Mouse (Mus musculus): Measurements from ENCODE around the gene Abcc8. TPM values are rescaled to one million over a fixed set of nuclear protein-coding genes. Genes with fewer than 3 reads are reported as not detected.

The Abcc8 gene
- total RNA-seq, 2 experiments from 2014 or later: 3.3 to 4.4 TPM

DNA sequence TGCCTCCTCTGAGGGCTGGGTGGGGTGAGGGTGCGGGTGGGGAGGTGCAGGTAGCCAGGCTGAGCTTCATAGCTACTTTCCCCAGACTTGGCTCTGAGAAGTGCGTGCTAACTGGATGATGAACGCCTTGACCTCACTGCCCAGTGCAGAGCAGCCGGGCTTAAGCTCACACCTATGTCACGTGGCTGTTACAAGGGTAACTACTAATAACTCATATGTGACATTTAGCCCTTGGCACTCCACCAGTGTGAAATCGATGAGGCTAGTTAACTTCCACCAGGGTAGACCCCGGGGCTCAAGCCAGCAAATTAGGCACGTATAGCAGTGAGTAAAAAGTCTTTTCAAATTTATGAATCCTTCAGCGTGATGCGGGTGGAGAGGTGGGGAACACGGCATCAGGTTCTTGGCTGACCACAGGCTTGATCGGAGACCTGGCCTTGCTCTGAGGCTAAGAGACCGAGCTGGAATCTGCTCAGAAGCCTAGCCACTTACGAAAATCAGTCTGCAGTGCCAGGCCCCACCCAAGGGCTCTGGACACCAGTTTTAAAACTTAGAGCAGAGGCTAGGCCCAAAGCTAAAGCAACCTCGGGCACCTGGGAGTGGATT is 68.5 kb downstream of the Abcc8 start:
- DNase-seq (ENCODE audit: low spot score in 2 of 2): no peak

DNA sequence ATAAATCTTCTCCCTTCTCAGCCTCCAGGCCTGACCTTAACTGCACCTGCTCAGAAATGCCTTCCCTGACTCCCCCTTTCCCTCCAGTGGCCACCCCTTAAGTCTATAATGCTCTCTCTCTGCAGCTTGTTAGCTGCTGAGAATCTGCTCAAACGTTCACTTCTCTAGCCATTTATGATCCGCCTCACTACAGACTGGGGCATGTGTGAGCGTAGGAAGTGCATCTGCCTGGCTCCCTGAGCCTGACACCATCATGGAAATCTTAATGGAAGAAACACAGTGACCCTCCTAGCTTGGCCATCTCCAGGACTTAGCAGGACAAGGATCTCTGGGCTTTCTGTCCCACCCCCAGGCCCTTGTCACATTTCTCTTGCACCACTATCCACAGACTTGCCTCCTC is 69.8 kb downstream of the Abcc8 start:
- DNase-seq (ENCODE audit: low spot score in 2 of 2): no peak

DNA sequence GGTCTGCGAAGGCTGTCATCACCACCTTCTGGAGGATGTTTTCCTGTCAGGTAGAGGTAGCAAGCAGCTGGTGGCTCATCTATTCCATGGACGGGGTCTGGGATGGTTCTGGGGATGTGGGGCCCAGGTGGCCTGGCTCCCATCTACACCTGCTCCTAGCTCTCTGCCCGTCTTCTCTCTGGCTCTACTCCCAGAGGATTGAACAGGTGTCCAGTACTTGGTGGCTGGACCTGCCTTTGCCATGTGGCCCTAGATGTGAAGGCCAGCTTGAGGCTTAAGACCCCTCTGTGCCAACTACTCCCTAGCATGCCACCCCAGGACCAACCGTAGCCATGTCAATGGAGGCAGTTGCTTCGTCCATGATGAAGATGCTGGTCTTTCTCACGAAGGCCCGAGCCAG is 74.3 kb downstream of the Abcc8 start:
- DNase-seq (ENCODE audit: low spot score in 2 of 2): no peak

DNA sequence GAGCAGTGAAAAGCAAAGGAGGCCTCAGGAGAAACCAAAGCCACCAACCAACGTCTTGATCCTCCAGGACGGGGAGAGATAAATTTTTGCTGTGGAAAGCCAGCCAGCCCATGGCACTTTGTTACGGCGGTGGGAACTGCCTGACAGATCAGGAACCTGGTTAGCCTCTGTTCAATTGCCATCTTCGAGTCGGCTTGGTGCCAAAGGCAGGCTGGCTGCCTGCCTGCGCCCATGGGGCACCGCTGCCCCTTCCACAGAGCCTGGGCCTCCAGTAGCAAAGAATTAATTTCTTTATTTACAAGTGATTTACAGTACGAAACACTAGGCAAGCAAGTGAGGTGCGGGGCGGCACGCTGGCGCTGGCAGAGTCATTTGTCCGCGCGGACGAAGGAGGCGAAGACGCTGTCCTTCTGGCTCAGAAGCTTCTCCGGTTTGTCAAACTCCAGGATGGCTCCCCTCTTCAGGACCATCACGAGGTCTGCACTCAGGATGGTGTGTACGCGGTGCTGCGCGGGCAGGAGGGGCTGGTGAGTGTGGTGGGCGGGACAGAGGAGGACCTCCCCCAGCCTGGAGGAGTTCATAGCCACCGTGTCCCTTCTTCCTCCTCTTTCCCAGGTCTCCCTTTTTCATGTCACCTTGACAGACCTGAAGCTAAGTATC is 75.4 kb downstream of the Abcc8 start:
- no peak for DNase-seq (ENCODE audit: low spot score in 2 of 2)

DNA sequence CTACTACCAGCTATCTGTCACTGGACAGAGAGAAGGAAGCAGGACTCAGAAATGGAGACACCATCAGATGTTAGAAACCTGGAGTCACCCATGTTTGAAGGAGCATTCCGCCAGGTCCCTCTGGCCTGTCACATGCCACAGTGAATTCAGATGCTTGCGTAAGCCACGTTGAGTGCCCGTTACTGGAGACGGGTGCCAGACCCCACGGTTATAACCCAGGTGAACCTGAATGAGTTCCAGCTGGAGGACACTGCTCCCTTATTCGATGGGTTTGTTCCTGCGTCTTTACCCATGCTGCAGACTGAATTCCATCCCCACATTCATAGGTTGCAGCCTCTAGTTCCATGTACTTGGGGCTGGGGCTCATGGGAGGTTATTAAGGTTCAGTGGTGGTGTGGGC is 76.1 kb downstream of the Abcc8 start:
- DNase-seq (ENCODE audit: low spot score in 2 of 2): no peak

DNA sequence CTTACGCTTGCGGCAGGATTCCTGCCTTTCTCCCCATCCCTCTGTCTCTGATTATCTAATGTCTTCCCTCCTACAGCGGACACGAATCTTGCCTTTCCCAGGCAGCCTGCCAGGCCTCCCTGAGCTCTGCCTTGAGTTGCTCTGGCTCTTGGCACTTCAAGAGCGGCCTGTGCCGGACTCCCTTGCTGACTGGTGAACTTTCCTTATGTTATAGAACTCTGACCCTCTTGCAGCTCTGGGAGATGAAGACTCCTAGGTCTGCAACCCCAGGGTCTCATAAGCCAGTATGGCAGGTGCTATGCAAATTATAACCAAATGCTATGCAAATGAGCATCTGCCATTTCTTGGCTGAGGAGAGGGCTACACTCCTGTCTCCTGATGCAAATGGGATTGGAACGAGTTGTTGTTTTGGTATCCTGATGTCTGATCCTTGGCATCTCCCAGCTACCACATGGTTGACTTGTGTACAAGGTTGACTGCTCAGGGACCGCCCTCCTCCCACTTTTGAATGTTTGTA is 76.7 kb downstream of the Abcc8 start:
- no peak for DNase-seq (ENCODE audit: low spot score in 2 of 2)

DNA sequence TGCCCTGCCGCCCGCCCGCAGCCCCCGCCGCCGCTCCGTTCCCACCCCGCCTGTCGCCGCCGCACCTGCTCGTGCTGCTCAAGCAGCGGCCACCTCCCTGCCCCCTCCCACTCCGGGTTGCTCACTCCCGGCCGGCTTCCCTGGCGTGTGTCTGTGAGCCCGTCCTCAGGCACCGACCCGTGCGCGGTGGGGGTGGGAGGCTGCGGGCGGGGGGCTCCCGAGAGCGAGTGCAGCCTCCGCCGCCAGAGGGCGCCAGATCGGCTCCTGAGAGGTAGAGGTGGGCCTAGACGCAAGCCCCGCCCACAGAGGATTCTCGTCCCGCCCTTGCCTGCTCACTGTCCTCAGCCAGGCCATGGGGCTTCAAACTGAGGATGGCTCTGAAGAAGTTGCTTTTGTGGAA is 79.3 kb downstream of the Abcc8 start, which contains the start of gene Kcnj11:
Gene Kcnj11, minus strand, starts transcription at position 202 of the 400 bp plus-strand sequence.
- peak; percentile 58 to 65 for DNase-seq (ENCODE audit: low spot score in 2 of 2)

DNA sequence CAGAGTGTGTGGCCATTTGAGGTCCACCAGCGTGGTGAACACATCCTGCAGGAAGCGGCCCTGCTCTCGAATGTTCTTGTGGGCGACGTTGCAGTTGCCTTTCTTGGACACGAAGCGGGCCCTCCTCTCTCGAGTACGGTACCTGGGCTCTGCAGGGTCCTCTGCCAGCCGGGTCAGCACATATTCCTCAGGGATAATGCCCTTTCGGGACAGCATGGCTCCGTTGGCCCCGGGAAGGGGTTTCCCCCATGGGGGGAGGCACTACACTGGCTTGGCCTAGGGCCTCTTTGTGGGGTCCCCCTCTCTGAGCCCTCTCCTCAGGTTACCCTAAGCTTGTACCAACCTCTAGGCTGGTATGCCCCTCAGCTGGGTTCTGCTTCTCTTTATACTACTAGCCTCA is 80.2 kb downstream of the Abcc8 start:
- no peak for DNase-seq (ENCODE audit: low spot score in 2 of 2)

DNA sequence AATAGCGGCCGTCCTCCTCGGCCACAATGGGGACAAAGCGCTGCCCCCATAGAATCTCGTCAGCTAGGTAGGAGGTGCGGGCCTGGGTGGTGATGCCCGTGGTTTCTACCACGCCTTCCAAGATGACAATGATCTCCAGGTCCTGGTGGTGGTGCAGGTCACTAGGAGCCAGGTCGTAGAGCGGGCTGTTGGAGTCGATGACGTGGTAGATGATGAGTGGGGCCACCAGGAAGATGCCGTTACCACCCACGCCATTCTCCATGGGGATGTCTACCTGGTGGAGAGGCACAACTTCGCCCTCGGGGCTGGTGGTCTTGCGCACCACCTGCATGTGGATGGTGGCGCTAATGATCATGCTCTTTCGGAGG is 80.9 kb downstream of the Abcc8 start:
- DNase-seq (ENCODE audit: low spot score in 2 of 2): no peak

DNA sequence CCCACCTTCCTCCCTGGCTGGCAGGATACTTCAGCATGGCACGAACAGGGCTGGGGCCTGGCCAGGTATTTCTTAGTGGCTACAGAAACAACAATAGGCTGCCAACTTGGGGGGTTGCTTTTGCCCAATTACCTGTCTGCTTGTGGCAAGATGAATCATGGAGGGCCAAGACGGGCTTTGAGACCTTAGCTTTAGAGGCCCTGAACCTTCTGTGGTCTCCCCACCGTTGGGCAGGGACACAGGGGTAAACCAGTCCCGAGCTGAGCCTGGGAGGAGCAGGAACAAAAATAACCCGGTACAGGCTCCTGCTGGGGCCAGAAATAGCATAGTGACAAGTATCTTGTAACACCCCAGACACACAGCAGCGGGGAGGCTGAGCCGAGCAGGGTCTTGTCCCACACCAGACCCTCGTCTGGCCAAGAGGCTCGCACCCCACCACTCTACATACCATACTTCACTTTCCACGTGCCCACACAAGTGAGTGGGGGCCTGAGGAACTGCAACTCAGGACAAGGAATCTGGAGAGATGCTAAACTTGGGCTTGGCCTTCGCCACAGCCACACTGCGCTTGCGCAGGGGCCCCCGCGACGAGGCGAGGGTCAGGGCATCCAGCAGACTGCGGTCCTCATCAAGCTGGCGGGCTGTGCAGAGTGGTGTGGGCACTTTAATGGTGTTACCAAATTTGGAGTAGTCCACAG is 81.5 kb downstream of the Abcc8 start:
- no peak for DNase-seq (ENCODE audit: low spot score in 2 of 2)

DNA sequence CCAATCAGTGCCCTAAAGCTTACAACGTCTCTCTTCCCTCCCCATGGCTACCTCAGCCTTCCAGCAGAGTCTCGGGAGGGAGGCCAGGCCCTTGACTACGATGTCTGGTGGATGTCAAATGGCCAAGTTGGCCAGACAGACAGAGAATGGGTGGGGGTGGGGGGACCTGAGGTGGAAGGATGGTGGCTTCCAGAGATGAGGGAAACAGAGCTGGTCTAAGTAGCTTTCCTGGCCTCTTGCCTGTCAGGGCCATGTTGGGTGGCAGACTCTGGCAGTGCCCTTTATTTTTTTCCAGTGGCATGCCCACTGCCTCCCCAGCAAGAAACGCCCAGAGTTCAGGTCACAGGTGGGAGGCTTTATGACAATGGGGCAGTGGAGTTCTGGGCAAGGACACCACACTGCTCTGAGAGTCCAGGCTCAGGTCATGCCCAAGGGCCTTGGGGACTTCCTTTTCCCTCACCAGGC is 82.5 kb downstream of the Abcc8 start:
- DNase-seq (ENCODE audit: low spot score in 2 of 2): no peak

DNA sequence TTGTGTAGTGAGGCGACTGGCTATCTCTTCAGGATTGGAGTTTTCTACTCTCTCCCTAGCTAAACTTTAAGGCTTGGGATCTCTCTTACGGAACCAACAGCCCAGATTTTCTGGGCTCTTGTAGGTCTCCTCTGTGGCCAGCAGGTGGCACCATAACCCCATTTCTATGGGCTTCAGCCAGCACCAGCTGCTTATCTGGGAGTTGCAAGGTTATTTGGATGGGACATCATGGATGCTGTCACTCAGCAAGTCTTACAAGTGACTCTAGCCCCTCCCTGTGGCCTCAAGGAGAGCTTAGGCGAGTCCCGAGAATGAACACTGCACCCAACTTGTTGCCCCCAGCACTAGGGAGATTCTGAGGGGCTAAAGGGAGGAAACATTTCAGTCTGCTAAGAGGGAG is 83.7 kb downstream of the Abcc8 start:
- peak; percentile 61 to 71 for DNase-seq (ENCODE audit: low spot score in 2 of 2)

DNA sequence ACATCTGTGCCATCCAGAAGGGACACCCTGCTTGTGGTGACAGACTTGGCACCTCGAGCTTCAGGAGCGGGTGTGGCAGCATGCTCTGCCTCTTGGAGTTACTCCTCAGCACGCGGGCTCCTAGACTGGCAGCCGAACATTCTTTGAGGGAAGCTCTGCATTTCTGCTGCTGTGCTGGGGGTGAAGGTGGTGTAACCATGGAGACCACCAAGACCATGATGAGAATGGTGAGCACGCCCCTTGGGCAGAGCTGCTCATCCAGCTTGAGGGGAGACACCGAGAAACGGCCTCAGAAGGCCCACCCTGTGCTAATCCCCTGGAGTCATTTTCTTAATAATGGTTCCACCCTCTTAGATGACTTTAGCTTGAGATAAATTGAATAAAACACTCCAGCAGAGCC is 87.0 kb downstream of the Abcc8 start:
- DNase-seq (ENCODE audit: low spot score in 2 of 2): no peak

DNA sequence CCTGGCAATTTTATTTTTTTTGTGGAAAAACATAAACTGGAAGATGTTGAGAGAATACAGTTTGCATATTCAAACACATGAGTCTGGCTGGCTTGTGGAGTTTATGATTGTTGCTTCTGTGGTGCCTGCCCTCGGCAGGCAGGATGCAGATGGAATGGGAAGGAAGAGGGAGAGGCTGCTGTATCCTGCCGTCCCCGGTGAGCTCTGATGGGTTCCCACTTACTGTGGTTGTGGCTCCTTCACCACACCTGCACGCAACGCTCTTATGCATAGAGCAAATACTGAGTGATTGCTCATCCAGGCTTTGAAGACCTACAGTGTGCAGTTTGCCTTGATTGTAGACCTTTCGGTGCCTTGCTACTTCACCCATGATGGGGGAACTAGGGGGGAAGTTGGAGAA is 91.6 kb downstream of the Abcc8 start:
- no peak for DNase-seq (ENCODE audit: low spot score in 2 of 2)

DNA sequence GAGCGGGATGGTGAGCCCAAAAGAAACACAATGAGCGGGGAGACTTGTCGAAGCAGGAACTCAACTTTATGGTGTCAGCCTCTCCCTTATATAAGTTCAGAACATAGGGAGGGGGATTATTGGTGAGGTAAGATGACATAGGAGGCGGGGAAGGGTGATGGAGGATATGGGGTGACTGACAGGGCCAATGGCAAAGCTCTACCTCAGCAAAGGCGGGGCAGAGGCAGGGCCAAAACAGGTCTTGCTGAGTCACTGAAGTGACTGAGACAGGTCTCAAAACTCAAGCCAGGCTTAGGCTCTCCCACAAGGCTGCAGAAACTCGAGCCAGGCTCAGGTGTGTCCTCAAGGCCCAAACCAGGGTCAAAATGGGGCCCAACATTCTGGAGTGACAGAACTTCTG is 93.5 kb downstream of the Abcc8 start:
- DNase-seq (ENCODE audit: low spot score in 2 of 2): no peak

DNA sequence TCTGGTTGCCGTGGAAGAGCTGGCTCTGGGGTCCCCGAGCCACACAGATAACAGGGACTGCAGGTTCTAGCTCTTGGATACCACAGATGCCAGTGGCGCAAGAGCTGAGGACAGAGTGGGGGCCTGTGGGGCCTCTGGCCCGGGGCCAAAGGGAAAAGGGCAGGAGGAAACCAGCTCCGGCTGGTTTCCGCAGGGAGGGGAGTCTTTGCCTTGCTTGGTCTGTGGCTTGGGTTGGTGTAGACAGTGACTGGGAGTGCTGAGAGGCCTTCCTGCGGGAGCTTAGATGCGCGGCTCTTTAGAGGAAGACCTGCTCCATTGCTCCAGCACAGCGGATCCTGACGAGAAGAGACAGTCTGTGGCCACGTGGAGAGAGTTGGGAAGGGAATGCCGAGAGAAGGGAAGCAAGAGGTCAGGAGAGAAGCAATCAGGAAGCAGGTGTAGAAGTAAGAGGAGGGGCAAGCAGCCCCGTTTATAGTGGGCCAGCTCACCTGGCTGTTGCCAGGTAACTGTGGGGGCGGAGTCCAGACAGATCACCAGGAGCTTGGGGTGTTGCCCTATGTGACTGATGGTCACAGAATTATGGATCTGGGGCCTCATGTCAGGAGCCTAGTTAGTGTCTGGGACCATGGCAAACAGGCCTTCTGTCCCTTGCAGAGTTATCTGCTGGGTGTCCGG is 94.9 kb downstream of the Abcc8 start:
- no peak for DNase-seq (ENCODE audit: low spot score in 2 of 2)

DNA sequence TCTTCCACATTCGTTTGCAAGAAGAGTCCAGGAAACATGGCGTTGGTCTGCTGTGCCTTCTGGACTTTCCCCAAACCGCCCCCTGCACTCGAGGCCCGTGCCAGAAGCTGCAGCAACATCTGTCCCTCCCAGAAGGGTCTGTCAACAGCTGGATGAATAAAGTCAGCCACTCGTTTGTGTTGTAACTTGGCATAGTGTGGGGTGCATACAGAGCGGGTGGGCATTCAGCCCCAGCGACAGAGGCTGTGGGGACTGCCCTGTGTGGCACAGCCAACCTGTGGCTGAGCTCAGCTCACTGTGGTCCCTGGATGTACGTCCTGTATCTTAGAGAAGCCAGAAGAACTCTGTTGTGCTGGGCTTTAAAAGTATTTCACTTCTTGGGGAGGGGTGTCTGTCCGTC is 95.8 kb downstream of the Abcc8 start:
- no peak for DNase-seq (ENCODE audit: low spot score in 2 of 2)

DNA sequence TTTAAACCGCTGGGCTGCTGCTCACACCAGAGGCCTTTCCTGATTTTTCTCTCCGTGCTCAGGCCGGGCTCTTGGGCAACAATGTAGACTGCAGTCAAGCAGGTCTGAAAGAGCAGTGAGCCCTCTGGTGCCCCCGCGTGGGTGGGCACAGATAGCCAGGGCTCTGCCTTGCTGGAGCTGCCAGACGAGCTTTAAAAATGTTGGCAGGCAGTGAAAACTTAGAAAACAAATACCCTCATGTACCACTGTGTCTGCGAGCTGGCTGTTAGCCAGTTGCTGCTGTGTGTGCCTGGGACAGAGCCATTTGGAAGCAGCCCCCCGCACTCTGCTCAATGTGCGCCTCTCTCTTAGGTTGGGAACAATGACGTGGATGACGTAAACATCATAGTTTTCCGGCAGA is 102.2 kb downstream of the Abcc8 start:
- DNase-seq (ENCODE audit: low spot score in 2 of 2): no peak

DNA sequence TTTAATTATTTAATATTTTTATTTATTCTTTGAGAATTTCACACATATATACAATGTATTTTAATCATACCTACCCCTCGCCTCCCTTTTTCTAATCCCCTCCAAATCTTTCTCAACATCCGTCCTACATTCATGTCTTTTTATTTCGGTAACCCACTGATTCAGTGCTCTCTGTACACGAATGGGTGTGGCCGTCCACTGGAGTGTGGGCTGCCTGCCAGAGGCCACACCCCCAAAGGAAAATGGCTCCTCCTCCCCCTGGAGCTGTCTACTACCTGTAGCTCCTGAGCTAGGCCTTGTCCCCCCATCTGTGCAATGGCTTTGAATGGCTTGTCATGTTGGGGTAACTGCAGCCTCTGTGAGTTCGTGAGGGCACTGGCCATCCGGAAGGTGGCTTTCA is 103.0 kb downstream of the Abcc8 start:
- no peak for DNase-seq (ENCODE audit: low spot score in 2 of 2)

DNA sequence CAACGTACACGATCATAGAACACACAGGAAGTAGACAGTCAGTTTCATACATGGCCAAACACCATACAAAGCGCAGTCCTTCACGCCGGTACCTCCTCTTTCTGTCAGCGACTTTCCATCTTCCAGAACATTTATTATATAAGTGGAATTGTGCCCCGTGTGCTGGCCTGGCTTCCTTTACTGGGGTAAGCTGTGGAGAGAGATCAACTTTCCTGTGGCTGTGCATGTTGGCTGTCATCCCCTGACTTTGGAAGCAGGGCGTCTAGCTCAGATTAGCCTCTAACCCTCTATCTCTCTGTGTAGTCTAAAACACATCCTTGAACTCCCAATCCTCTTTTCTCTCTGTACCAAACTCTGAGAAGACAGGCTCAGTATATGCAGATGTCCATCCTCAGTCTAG is 111.0 kb downstream of the Abcc8 start:
- DNase-seq (ENCODE audit: low spot score in 2 of 2): no peak

DNA sequence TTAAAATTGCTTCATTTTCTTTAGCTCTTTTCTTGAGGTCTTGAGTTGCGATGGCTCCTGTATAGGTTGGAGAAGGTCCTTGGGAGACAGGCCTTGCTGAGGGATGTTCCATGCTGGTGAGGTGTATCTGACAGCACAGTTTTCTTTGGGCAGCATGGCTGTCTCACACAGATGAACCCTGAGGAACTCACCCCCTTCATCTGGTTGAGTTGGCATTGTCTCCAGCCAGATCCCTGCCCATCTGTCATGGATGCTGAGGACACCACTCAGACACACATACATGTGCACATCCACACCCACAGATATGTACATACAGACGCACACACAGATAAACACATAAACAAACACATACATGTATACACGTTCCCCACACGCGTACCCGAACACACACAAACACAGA is 116.5 kb downstream of the Abcc8 start:
- no peak for DNase-seq (ENCODE audit: low spot score in 2 of 2)

DNA sequence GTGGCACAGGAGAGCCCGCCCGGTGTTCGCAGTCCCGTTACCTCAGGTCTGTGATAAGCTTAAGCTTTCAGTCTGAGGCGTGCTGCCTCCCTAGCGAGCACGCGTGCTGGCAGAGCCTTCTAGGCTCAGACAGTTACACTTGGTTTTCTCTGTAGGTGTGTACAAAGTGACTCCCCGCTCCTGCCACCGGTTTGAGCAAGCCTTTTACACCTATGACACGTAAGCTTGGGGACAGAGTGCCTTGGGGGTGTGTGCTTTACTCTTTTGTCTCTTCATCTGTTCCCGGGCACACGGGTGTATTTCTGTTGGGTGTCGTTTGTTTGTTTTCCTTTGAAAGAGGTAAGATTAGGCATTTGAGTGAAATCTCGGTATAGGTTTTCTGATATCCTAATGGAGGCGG is 118.2 kb downstream of the Abcc8 start:
- DNase-seq (ENCODE audit: low spot score in 2 of 2): no peak
